Mouse (Mus musculus): ENCODE data around the gene Arap2. TPM values are rescaled to one million over a fixed set of nuclear protein-coding genes. Genes with fewer than 3 reads are reported as not detected.
"Not testable (repeated sequence)": the region's sequence is repeated elsewhere in the genome, so short reads cannot be mapped to it uniquely, and the experiment has no call there.

Gene Arap2
- total RNA-seq, 2 experiments from 2014 or later = 34.0 to 42.4 TPM

GRCm38 (mm10) chr5:62743220-62743922, 22.6 kb downstream of the Arap2 start:
- intact Hi-C loops (cut with DNase I) = no loop called here
- no peak for DNase-seq

DNA sequence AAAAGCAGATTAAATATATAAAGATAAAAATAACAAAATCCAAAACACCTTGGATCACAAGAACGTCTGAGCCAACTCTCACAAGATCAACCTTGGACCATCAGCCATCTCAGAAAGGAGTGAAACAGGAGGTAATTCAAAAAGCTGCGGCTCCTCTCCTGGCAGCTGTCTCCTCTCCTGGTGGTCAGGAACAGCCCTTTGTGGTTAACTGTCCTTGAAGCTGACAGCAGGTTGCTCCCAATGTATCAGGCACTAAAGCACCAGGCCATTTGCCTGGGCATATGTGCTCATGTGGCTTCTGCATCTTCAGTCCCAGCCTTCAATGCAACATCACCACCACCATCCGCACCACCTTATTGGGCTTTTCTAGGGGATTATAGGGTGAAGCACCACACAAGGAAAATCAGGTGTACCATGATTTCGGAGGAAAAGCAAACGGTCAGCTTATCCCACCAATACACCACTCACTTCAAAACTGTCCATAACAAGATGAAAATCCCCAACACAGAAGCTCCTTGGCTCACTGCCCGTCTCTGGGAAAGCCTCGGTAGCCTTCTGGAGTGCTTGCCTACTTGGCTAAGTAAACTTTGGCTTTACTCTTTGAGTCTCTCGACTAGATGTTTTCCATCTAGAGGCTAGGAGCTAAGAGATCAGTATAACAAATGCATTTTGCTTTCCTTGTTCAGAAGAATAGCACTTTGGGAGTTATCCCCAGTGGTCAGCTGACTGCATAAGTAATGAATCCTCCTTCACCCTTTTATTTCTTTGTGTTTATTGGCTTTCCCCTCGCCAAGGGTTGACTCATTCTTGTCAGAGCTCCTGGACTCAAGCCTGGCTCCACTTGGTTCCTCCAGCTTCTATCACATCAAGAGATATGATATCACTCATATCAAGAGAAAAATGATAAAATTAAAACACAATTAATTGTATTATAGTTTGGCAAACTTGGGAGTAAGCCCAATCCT, 26.2 kb downstream of the Arap2 start:
- DNase-seq = peak; percentile 46
- intact Hi-C loops (cut with DNase I) = no loop called here

DNA sequence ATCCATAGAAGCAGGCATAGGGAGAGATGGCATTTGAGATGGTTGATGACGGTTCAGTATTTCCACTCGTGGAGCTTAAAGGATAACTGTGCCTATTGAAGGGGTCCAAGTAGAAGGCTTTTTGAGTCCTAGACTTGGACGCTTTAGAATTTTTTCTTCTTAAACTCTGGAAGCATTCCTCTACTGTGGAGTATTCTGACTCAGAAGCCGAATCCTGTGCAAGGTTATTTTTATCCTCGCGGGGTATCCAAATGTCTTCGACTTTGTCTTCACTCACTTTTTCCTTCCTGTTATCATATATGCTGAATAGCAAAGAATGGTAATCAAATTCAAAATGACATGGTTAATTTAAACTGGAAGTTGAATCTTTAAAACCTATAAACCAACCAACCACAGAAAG, 35.4 kb downstream of the Arap2 start:
- DNase-seq; intact Hi-C loops (cut with DNase I): not testable (repeated sequence)

- intact Hi-C loops (cut with DNase I) = no loop called here
Observed at GRCm38 (mm10) chr5:62725551-62725950, 40.4 kb downstream of the Arap2 start.

GRCm38 (mm10) chr5:62723261-62724105, 42.5 kb downstream of the Arap2 start:
- no peak for DNase-seq
- intact Hi-C loops (cut with DNase I) = no loop called here

More at GRCm38 (mm10) chr5:62725551-62725950, 40.4 kb downstream of the Arap2 start:
- DNase-seq = peak; percentile 17

- DNase-seq = no peak
- intact Hi-C loops (cut with DNase I) = no loop called here
Observed at GRCm38 (mm10) chr5:62716468-62716867, 49.5 kb downstream of the Arap2 start.

DNA sequence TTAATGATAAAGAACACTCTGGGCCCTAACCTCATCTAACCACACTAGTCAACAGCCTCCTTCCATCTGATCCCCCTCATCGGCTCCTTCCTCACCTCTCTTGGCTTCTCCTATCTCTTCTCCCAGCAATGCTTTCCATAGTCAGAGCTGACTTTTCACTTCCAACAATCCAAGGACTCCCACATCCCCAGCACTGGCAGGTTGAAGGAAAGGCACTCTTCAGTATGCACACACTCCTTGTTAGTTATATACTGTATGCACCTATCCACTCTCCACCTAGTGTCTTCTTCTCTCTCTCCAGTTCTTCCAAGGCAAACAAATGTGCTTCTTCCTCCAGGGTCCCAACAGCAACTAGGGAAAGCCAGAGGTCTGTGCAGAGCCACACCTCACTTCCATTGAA, 50.0 kb downstream of the Arap2 start:
- DNase-seq = no peak
- intact Hi-C loops (cut with DNase I) = no loop called here

- intact Hi-C loops (cut with DNase I) = no loop called here
- DNase-seq = no peak
Observed at GRCm38 (mm10) chr5:62715436-62715835, 50.5 kb downstream of the Arap2 start.

DNA sequence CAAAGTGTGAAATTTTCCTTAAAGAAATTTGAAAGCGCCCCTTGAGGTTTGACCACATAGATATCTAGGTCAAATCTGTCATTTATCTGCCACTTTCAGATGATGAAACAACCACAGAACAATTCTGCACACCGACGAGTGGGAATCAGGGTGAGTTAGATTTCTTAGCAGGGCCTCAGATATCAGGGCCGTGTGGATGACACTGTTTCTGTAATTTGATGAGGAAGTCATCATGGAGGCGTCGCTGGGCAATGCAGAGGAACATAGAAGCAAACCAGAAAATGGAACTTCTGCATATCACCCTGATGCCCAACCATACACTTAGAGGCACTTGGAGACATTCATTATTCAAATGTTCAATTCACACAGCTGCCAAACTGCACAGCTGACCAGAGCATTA, 55.0 kb downstream of the Arap2 start:
- intact Hi-C loops (cut with DNase I) = no loop called here

DNA sequence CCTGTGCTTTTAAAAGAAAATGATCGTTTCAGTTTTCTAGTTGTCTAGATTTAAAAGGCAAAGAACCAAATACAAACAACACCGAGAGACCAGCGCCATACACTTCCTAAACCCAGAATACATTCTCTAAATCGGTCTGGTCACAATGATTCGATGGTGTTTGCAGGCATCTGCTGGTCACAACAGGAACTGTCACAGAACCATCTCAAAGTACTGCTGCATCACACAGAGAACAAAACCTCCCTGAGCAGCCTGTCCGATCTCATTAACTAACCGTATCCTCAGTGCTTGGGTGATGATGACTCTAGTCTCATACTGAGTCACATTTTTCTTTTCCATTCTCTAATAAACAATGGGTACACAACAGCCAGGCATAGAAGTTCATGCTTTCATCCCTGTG, 59.1 kb downstream of the Arap2 start:
- intact Hi-C loops (cut with DNase I) = loop anchor here (10.0 kb wide), 1 partner anchor 222 kb away; no protein-coding TSS in a partner anchor
- peak; percentile 50 for DNase-seq

More for the DNA sequence above, 55.0 kb downstream of the Arap2 start:
- DNase-seq = no peak

- intact Hi-C loops (cut with DNase I) = no loop called here
Observed at GRCm38 (mm10) chr5:62689965-62690364, 76.0 kb downstream of the Arap2 start.

GRCm38 (mm10) chr5:62683751-62684150, 82.2 kb downstream of the Arap2 start:
- DNase-seq = no peak
- intact Hi-C loops (cut with DNase I) = no loop called here

More at GRCm38 (mm10) chr5:62689965-62690364, 76.0 kb downstream of the Arap2 start:
- DNase-seq = no peak

DNA sequence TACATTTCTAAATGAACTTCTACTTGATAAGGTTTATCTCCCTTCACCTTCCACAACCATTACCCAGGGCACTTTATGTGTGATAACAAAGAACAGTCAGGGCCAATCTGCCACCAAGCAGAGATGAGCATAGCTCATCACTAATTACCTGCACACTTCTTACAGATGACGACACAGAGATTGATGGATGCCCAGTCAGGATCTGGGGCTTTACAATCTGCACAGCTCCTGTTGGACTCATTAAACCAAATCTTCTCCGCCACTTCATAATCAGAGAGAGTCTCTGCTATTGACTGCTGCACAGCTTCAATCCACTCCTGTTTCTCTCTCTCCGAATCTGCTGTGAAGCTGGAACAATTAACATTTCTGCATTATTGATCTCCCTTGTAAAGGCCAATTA, 82.8 kb downstream of the Arap2 start:
- no peak for DNase-seq
- intact Hi-C loops (cut with DNase I) = no loop called here

GRCm38 (mm10) chr5:62677390-62677789, 88.6 kb downstream of the Arap2 start:
- intact Hi-C loops (cut with DNase I) = no loop called here
- DNase-seq = no peak

DNA sequence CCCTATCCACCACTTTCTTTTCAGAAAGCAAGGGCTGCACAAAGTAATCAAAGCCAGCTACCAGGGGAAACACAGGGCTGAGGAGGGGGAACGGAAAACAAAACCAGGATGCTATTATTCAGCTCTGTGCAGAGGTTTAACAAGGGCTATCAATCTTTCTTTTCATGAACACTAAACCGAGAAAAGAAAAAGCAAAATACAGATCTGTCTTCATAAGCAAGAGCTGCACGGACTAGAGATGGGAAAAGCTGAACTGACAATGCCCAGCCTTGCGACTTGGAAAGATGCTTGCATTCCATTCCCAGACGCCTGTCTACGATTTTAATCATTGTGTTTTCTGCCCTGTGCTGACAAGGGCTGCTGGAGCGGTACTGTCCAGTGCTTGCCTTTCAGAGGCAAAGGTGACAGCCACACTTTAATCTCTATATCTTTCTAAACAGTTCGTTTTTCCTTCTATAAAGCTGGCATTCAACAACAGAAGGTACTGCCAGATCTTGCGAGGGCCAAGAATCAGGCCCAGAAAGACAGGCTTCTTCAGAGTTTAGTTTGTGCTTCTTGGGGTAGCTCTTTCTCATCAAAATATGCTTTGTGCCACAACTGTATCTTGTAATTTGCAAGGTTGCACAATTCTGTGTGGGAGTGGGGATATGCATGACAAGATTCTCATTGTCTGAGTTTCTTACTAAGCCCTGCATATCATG, 93.1 kb downstream of the Arap2 start:
- intact Hi-C loops (cut with DNase I) = no loop called here
- DNase-seq = no peak

- no peak for DNase-seq
- intact Hi-C loops (cut with DNase I) = no loop called here
Observed at GRCm38 (mm10) chr5:62665329-62665728, 100.6 kb downstream of the Arap2 start.

DNA sequence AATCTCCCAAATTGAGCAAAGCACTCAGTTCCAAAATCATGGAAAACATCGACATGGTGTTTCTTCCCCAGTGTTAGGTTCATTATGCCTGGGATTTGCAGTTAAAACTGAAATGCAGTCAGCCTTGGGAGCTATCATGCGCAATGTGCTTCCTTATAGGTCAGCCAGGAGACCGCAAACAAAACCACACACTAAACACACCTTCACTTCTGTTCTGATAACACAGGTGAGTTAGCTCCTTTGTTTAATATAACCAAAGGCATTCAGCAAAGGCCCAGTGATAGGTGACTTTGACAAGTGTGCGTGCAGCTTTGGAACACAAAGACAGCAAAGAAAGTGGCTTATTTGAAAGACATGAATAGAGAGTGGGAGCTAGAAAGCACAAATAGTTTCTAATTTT, 101.1 kb downstream of the Arap2 start:
- intact Hi-C loops (cut with DNase I) = no loop called here

DNA sequence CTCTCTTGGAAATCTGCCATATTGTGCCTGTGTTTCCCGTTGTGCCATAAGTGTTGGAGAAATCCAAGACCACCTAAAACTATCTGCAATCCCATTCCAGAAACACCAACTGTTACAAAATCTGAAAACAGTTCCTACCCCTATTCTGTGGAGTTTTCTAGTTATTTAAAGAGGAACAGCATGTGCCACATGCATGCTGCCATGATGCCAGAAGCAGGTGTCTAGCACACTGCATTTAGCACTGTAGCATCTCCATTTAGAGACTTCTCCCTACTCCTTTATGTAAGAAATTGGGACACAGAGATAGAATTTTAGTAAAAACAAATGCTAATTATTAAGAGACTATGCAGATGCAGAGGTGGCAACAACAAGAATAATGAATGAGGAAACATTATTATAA, 102.8 kb downstream of the Arap2 start:
- no peak for DNase-seq
- intact Hi-C loops (cut with DNase I) = no loop called here

More for the DNA sequence above, 101.1 kb downstream of the Arap2 start:
- DNase-seq = no peak

DNA sequence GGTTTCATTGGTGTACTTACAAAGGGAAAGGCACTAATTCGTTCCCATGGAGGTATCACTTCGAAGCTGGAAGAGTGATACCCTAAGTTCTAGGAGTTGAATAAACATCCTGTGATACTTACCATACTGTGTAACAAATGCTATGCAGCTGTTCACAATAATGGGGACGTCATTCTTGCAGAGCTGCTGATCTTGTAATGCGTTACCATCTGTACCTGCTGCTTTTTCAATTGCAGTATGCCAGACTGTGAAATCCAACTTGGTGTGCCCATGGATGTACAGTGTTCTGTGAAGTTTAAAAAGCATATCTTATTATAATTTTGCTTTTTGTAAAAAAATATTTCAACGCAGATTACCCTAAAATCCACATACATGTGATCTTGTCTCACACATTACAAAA, 112.0 kb downstream of the Arap2 start:
- DNase-seq = no peak
- intact Hi-C loops (cut with DNase I) = no loop called here

GRCm38 (mm10) chr5:62642330-62642729, 123.6 kb downstream of the Arap2 start:
- intact Hi-C loops (cut with DNase I) = no loop called here

More at GRCm38 (mm10) chr5:62642330-62642729, 123.6 kb downstream of the Arap2 start:
- DNase-seq = no peak
